Mouse (Mus musculus) CH12F3 (cell line): ENCODE results near the gene Drg2.

Experiments used
- in situ Hi-C: fragments of 300-500 bp; cut with MboI; formaldehyde crosslinking; loops from 2 replicates; pipeline ENCODE4 v1.14.3; 2020; ENCODE audit warnings: low sequenced_read_pairs

Gene Drg2

DNA sequence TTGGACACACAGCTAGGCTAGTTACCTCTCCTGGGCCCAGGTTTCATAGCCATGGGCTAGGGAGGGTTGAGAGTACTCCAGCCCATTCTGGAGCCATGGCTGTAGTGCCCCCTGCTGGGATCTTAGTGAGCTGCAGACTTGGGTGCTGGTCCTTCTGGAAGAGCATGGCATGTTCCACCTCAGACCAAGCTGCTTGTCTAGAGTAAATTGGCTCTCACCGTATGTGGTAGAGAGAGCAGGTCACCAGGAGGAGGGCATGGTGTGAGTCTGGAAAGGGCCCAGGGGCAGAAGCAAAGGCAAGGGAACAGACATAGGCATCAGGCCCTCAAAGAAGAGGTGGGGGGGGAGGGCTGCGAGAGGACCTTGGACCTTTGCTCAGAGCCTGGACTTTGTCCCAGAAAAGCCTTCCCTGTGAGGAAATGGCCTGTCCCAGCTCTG lies 11.6 kb downstream of the Drg2 start:
- in situ Hi-C loops: no loop called here

DNA sequence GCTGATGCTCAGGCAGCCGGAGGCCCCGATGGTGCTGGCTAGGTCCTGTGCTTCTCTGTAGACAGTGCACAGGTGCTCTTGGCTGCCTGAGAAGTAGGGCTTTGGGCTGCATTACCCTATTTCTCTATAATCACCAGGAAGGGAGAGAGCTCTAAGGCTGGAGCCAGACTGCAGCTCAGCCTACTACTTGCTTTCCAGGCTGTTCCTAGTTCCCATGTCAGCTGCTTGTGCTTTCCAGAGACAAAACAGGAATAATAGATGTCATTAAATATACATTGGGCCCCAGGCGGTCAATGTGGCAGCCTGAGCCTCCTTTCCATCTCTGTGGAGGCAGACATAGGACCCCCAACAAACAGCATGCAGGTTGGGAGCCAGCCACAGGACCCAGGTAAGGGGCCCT lies 14.6 kb downstream of the Drg2 start, which contains the start of gene Myo15:
TSS of gene Myo15 (plus strand) at position 301 of the 400 bp plus-strand sequence.
- in situ Hi-C loops: no loop called here

DNA sequence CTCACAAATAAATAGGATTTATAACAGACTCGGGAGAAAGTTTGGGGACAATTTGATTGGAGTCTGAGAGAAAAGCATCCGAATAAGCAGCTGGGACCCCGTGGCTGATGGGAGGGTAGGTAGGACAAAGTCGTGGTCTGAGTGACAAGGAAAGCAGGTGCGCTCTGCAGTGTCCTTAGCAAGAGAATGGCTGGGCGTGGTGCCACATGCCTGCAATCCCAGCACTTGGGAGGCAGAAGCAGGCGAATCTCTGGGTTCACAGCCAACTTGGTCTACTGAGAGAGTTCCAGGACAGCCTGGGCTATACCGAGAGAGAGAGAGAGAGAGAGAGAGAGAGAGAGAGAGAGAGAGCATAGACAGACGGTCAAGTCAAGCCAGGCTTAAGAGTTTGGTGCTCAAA lies 16.4 kb downstream of the Drg2 start:
- in situ Hi-C loops: no loop called here

DNA sequence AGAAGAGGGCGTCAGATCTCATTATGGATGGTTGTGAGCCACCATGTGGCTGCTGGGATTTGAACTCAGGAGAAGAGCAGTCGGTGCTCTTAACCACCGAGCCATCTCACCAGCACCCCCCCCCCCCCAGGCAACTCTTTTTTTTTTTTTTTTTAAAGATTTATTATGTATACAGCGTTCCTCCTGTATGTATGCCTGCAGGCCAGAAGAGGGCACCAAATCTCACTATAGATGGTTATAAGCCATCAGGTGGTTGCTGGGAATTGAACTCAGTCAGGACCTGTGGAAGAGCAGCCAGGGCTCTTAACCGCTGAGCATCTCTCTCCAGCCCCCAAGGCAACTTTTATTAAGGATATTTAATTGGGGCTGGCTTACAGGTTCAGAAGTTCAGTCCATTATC lies 20.1 kb downstream of the Drg2 start:
- in situ Hi-C loops: no loop called here

DNA sequence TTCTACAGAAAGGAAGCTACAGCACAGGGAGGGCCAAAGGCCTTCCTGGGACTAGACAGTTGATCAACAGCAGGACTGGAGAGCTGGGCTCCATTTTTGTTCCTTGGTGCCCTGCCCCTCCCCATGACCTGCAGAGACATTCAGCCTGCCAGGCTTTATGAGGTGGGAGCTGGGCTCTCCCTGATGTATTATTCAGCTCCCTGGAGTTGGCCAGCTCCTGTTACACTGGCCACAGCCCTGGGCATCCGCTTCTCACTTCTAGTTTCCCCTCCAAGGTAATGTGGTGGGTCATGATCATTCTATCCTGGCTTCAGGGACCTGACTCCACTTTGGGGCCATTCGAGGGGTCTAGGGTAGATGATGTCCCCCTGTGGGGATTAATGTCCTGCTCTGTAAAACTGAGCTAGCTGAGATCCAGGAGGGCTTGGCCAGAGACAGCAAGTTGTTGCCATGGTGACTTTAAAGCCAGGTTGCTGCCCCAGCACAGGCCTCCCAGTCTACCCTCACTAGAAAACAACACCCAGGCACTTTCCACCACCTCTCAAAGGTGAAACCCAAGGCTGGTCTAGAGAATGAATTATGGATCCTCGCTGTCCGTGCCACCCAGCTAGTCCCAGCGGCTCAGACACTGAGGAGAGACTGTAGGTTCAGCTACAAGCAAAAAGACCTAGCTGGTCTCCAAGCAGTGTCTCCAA lies 21.4 kb downstream of the Drg2 start:
- in situ Hi-C loops: no loop called here

DNA sequence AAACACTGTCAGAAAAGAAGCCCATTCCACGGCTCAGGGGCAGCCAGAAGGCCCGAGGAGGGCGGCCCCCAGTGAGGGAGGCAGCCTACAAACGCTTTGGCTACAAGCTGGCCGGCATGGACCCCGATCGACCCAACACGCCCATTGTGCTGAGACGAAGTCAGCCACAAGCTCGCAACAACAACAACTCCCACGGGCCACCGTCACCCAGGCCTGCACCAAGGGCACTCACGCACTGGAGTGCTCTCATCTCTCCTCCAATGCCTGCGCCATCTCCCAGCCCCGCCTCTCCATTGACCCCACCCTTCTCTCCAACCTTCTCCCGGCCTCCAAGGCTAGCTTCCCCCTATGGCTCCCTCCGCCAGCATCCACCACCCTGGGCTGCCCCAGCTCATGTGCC lies 23.7 kb downstream of the Drg2 start:
- in situ Hi-C loops: no loop called here

DNA sequence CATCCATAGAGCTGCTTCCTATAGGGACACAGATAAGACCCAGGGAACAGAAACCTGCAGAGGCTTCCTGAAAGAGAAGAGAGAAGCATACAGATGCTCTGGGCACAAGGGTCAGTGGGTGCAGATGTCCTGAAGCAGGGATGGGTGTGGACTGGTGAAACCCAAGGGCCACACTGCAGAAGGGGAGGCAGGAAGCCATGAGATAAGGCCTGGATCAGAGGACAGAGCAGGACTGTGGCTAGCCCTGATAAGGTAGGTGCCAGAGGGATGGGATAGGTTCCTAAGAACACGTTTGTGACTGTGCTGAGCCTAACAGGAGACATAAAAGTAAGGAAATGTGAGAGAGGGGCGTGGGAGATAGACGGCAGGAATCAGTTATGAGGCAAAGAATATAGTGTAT lies 31.9 kb downstream of the Drg2 start:
- in situ Hi-C loops: no loop called here

DNA sequence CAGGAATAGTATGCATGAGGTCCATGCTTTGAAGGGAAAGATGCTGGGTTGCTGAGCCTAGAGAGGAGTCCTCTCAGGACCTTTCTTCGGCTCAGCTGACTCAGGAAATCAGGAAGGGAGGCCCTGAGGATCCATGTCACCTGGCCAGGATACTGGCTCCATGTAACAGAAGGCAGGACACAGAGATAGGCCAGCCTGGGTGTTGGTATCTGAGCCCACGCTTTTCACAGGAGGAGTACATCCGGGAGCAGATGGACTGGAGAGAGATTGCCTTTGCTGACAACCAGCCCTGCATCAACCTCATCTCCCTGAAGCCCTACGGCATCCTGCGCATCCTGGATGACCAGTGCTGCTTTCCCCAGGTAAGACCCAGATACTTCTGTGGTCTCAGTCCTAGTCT lies 38.3 kb downstream of the Drg2 start:
- in situ Hi-C loops: no loop called here

DNA sequence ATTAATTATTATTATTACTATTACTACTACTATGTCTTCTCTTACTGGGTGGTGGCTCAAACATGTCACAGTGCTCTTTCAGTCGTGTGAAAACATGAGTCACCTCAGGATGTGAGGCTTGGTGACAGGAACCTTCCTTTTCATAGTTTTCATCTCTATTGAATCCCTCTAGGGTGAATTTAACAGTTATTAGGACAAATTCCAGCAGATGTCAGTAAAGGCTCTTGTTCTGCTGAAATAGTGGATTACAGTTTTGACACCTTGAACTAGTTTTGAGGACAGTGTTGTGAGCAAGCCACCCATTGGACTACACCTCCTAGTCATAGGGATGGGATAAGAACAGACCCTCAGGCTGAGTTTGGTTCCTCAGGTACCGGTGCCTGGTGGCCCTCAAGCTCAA lies 41.3 kb downstream of the Drg2 start:
- in situ Hi-C loops: no loop called here

DNA sequence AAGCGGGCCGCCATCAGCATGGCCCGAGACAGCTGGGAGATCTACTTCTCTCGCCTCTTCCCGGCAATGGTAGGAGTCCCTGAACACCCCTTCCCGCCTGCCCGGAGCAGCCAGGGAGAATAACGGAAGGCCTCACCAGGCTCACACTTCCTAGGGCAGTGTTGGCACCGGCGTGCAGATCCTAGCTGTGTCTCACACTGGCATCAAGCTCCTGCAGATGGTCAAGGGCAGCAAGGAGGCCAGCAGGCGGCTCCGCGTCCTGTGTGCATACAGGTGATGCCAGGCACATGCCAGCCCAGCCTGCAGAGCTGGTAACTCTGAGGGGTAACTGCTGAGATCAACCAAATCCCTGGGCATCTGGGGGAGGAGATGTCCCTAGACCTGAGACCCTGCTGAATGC lies 52.9 kb downstream of the Drg2 start:
- in situ Hi-C loops: no loop called here

DNA sequence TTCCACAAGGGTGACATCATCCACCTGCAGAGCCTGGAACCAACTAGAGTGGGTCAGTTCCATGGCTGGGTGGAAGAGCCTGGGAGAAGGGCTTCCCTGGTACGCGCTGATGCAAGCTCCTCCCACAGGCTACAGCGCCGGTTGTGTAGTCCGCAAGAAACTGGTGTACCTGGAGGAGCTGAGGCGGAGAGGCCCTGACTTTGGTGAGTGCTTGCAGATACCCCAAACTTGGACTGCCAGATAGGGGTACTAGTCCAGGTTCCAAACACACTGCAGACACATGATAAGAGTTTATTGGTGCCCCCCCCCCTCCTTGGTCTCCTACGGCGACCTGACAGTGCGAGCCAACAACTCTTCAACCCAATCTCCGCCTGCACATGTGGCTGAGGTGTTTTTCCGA lies 54.6 kb downstream of the Drg2 start:
- in situ Hi-C loops: no loop called here

DNA sequence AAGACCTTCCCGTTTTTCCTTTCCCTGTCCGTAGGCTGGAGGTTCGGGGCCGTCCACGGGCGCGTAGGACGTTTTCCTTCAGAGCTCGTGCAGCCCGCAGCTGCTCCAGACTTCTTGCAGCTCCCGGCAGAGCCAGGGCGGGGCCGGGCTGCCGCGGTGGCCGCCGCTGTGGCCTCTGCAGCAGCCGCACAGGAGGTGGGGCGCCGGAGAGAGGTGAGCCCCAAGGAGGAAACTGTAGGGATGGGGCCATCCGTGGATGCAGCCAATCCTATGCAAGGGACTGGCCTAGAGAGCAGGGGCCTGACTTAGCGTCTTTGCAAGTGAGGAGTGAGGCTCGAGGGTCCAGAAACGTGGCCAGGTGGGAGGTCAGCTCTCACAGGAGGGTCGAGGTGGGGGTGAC lies 55.1 kb downstream of the Drg2 start:
- in situ Hi-C loops: no loop called here

DNA sequence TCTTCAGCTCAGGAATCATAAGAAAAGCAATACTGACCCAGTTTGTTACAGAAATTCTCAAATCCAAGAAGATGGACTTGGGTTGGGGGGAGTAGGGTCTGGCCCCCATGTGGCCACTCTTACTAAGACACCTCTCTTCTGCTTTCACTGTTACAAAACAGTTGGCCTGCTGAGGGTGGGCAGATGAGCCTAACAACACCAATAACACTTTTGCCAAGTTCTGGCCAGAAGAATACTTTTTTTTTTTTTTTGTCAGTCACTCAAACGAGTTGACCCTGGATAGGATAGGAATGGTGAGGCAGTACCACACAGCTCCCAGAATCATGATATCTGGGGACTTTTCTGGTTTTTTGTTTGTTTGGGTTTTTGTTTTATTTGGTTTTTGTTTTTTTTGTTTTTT lies 57.5 kb downstream of the Drg2 start:
- in situ Hi-C loops: no loop called here

DNA sequence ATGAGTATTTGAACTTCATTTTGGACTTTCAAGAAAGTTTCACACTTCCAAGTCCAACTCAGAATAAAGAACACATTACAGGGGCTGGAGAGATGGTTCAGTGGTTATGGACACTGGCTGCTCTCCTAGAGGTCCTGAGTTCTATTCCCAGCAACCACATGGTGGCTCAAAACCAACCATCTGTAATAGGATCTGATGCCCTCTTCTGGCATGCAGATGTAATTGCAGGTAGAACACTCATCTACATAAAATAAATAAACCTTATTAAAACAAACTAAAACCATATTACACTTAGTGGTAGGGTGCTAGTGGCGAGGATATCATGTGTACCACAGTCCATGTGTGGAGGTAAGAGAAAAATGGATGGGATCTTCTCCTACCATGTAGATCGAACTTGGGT lies 58.1 kb downstream of the Drg2 start:
- in situ Hi-C loops: no loop called here

DNA sequence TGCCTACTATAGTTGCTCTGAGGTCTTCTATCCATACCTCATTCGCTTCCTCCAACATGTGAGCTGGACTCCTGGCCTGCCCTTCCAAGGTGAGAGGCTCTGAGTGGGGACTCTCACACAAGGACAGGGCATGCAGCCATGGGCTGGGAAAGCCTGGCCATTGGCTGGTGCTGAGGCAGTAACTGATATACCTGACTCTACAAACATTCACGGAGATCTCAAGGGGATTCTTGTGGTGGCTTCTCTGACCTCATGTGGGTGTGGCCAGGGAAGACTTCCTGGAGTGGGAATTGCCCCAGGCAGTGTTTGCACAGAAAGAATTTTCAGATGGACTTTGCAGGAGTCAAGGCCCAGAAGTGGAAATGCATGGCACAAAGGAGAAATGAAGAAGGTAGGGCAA lies 60.5 kb downstream of the Drg2 start:
- in situ Hi-C loops: no loop called here

DNA sequence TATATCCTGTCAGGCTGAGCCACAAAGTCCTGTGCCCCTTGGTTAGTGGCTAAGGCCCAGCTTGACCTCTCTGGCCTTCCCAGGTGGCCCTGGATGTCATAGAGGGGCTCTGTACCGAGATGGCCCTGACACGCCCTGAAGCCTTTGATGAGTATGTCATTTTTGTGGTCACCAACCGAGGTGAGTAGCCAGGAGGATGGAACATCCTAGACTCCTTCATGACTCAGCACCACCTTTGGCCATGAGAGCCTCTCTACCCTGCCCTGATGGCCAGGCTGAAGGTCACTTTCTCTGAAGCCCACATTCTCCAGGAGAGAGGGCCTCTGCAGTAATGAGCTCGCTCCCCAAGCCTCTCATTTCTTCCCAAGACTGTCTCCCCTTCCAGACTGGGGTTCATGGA lies 63.9 kb downstream of the Drg2 start:
- in situ Hi-C loops: no loop called here
